Mouse (Mus musculus): ENCODE data around the gene Fkbp11. TPM values are rescaled to one million over a fixed set of nuclear protein-coding genes. Genes with fewer than 3 reads are reported as not detected.

The Fkbp11 gene
- polyA plus RNA-seq, 1 experiment from 2014 or later: 12.3 TPM

Other genes starting within 250 kb of the Fkbp11 start
- not detected in 2 replicates for gene Lalba, start 245.5 kb downstream of the Fkbp11 start, polyA plus RNA-seq (2015; fragmentation: Nextera tagmentation; extraction: Ambion mirVana)
- not detected in 2 replicates for gene Olfr279, start 235.8 kb downstream of the Fkbp11 start, polyA plus RNA-seq (2015; fragmentation: Nextera tagmentation; extraction: Ambion mirVana)
- 102 and 104 TPM in 2 replicates for gene Kansl2, start 193.9 kb downstream of the Fkbp11 start, polyA plus RNA-seq (2015; fragmentation: Nextera tagmentation; extraction: Ambion mirVana)
- gene Ccnt1, start 157.3 kb downstream of the Fkbp11 start, polyA plus RNA-seq (2015; fragmentation: Nextera tagmentation; extraction: Ambion mirVana): 58.6 and 62.8 TPM in 2 replicates
- not detected in 2 replicates for gene 4930415O20Rik, start 157.2 kb downstream of the Fkbp11 start, polyA plus RNA-seq (2015; fragmentation: Nextera tagmentation; extraction: Ambion mirVana)
- gene Adcy6, start 118.1 kb downstream of the Fkbp11 start, polyA plus RNA-seq (2015; fragmentation: Nextera tagmentation; extraction: Ambion mirVana): 10.4 and 10.8 TPM in 2 replicates
- 108 and 128 TPM in 2 replicates for gene Cacnb3, start 97.4 kb downstream of the Fkbp11 start, polyA plus RNA-seq (2015; fragmentation: Nextera tagmentation; extraction: Ambion mirVana)
- gene Ddx23, start 65.3 kb downstream of the Fkbp11 start, polyA plus RNA-seq (2015; fragmentation: Nextera tagmentation; extraction: Ambion mirVana): 20.6 and 21.0 TPM in 2 replicates
- gene Rnd1, start 50.7 kb downstream of the Fkbp11 start, polyA plus RNA-seq (2015; fragmentation: Nextera tagmentation; extraction: Ambion mirVana): 9.4 and 11.3 TPM in 2 replicates
- gene Ccdc65, start 20.0 kb downstream of the Fkbp11 start, polyA plus RNA-seq (2015; fragmentation: Nextera tagmentation; extraction: Ambion mirVana): 6.4 and 7.5 TPM in 2 replicates
- 97.8 TPM in 2 replicates for gene Arf3, start 35.0 kb upstream of the Fkbp11 start, polyA plus RNA-seq (2015; fragmentation: Nextera tagmentation; extraction: Ambion mirVana)
- 0.08 and 0.72 TPM in 2 replicates for gene Wnt10b, start 50.0 kb upstream of the Fkbp11 start, polyA plus RNA-seq (2015; fragmentation: Nextera tagmentation; extraction: Ambion mirVana)
- gene Wnt1, start 61.7 kb upstream of the Fkbp11 start, polyA plus RNA-seq (2015; fragmentation: Nextera tagmentation; extraction: Ambion mirVana): 1.0 and 2.0 TPM in 2 replicates
- 0.18 and 0.36 TPM in 2 replicates for gene Ddn, start 81.3 kb upstream of the Fkbp11 start, polyA plus RNA-seq (2015; fragmentation: Nextera tagmentation; extraction: Ambion mirVana)
- gene Prkag1, start 103.3 kb upstream of the Fkbp11 start, polyA plus RNA-seq (2015; fragmentation: Nextera tagmentation; extraction: Ambion mirVana): 66.4 and 72.9 TPM in 2 replicates
- 9.9 and 10.1 TPM in 2 replicates for gene Kmt2d, start 143.0 kb upstream of the Fkbp11 start, polyA plus RNA-seq (2015; fragmentation: Nextera tagmentation; extraction: Ambion mirVana)
- 27.0 and 33.2 TPM in 2 replicates for gene Rhebl1, start 166.3 kb upstream of the Fkbp11 start, polyA plus RNA-seq (2015; fragmentation: Nextera tagmentation; extraction: Ambion mirVana)
- gene Dhh, start 170.3 kb upstream of the Fkbp11 start, polyA plus RNA-seq (2015; fragmentation: Nextera tagmentation; extraction: Ambion mirVana): 2.5 and 3.2 TPM in 2 replicates
- 27.9 and 28.6 TPM in 2 replicates for gene Lmbr1l, start 190.0 kb upstream of the Fkbp11 start, polyA plus RNA-seq (2015; fragmentation: Nextera tagmentation; extraction: Ambion mirVana)
- gene Tuba1b, start 206.4 kb upstream of the Fkbp11 start, polyA plus RNA-seq (2015; fragmentation: Nextera tagmentation; extraction: Ambion mirVana): 1,446 and 1,534 TPM in 2 replicates
- gene Gm49450, start 225.4 kb upstream of the Fkbp11 start, polyA plus RNA-seq (2015; fragmentation: Nextera tagmentation; extraction: Ambion mirVana): not detected in 2 replicates
- 10,639 and 13,509 TPM in 2 replicates for gene Tuba1a, start 225.5 kb upstream of the Fkbp11 start, polyA plus RNA-seq (2015; fragmentation: Nextera tagmentation; extraction: Ambion mirVana)